Mouse (Mus musculus): ENCODE data around the gene Nr2e1.

The Nr2e1 gene

GRCm38 (mm10) chr10:42546507-42546906 is 36.9 kb downstream of the Nr2e1 start:
- DNase-seq (ENCODE audit: low read depth, low spot score) = no peak

DNA sequence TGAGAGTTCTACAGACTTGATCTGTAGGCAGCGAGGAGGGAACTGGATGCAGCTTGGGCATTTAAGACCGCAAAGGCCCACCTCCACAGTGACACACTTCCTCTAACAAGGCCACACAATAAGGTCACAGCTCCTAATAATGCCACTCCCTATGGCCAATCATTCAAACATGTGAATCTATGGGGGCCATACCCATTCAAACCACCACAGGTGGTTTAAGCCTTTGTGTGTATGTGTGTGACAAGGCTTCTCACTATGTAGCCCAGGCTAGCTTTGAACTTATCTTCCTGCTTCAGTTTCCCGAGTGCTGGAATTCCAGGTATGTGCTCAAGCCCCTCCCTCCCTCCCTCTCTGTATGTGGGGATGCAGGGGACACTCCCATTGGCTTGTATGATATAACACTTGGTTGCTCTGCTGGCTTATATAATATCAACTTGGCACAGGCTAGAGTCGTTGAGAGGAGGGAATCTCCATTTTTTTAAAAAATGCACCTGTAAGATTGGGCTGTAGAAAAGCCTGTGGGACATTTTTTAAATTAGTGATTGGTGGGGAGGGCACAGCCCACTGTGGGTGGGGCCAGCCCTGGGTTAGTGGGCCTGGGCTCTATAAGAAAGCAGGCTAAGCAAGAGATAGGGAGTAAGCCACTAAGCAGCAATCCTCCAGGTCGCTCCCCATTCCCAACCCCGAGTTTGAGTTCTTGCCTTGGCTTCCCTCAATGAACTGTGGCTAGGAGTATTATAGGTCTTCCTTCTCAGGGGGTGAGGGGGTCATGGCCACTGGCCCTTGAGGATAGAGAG is 37.5 kb downstream of the Nr2e1 start:
- no peak for DNase-seq (ENCODE audit: low read depth, low spot score)

GRCm38 (mm10) chr10:42537571-42538316 is 45.7 kb downstream of the Nr2e1 start:
- DNase-seq (ENCODE audit: low read depth, low spot score) = no peak

DNA sequence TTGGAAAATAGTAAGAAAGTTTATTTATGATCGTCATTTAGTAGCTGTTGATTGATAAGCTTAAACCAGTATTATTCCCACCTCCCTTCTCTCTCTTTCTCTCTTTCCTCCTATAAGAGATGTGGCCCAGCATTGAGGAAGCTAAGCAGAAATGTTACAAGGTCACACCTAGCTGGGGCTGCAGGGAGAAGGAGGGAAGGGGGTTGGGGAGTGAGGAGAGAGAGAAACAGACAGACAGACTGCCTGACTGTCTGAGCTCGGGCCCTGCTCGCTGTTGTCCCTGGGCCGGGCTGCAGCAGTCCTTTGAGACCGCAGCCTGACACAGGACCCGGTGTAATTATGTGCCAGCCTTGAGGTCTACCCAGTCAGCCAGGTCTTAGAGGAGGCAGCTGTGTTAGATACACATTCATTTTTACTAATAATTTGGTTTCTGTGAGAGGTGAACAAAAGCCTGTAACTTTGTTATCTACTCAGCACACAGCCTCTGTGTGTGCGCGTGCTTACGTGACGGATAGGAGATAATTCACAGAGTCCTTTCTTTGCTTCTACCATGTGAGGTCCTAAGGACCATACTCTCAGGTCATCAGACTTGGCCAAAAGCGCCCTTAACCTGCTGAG is 49.5 kb downstream of the Nr2e1 start:
- DNase-seq (ENCODE audit: low read depth, low spot score) = no peak

GRCm38 (mm10) chr10:42525682-42526081 is 57.8 kb downstream of the Nr2e1 start:
- DNase-seq (ENCODE audit: low read depth, low spot score) = no peak

GRCm38 (mm10) chr10:42523556-42524162 is 59.8 kb downstream of the Nr2e1 start:
- DNase-seq (ENCODE audit: low read depth, low spot score) = no peak

DNA sequence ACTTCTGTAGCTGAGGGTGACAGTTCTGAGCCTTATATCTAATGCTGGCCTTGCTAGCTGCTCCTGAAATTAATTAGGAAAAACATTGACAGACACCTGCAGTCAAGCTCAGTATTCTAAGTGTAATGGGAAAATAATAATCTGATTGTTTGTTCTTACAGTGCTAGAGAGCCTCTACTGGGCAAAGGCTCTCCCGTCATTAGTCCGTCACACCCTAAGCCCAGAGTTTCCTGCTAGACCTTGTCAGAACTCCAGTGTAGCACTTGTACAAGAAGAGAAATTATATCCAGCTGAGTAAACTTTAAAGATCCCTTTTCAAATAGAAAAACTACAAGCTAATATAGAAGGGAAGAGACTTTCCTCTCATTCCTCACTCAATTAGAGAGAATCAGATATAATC is 60.5 kb downstream of the Nr2e1 start:
- no peak for DNase-seq (ENCODE audit: low read depth, low spot score)

DNA sequence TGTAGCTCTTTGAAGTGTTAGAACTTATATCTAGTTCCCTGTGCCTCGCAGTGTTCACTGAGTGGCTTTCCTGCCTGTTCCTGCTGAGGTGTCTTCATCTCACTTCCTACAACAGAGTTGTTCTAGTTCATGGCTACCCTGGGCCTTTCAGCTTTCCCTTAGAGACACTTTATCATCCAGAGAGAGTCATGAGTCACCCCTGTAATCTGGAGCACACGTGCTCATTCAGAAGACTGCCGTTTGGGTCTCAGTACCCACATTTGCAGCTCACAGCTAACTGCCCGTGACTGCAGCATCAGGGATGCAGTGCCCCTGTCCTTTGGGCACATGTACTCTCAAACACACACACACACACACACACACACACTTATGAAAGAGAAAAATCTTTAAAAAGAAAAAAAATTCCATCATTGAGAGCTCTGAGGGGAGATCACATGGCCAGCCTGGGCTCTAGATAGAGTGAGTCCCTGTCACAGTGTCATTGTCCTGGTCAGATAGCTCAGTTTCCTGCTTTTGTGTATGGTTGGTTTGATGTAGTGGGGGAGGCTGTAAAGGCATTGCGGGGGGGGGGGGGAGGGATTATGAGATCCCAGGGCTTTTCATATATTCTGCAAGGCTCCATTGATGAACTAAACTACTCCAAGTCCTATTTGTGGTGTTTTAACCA is 62.0 kb downstream of the Nr2e1 start:
- DNase-seq (ENCODE audit: low read depth, low spot score) = no peak

GRCm38 (mm10) chr10:42518363-42518762 is 65.1 kb downstream of the Nr2e1 start:
- DNase-seq (ENCODE audit: low read depth, low spot score) = no peak

DNA sequence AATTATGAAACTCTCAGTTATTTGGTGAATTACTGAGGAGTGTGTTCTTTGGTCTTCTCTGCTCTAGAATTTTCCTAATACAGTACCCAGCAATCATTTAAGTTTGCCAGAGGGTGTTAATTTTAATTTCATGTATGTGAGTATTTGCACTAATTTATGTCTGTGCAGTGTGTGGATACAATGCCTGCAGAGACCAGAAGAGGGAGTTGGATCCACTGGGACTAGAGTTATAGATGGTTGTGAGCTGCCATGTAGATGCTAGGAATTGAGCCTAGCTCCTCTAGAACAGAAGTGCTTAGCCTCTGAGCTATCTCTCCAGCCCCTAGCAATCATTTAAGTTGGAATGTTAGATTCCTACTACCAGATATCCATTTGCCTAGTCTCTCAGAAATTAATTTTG is 69.3 kb downstream of the Nr2e1 start:
- no peak for DNase-seq (ENCODE audit: low read depth, low spot score)
